Comparison of ENCODE assay signal across 14 mouse cellular contexts in genomic region chr5:131020936-131021335, GRCm38 (mm10).
"Had no signal": no experiment of that assay in that cellular context is flagged by ENCODE, and none has a peak within 500 bp of the region (broad histone marks: within the 10 kb centered on the region; RNA-seq: fewer than 3 reads in every experiment).

No protein-coding gene starts in this region.

- H3K4me1 ChIP-seq: limb, embryonic 15.5 days; liver, embryonic 12.5 days had no signal

- H3K4me2 ChIP-seq: limb, embryonic 15.5 days; liver, embryonic 12.5 days; lung, embryonic 14.5 days; midbrain, embryonic 13.5 days; neural tube, embryonic 15.5 days had no signal

- H3K27ac ChIP-seq: limb, embryonic 15.5 days; liver, embryonic 12.5 days; midbrain, embryonic 13.5 days; neural tube, embryonic 15.5 days had no signal

- H3K36me3 ChIP-seq: limb, embryonic 15.5 days; liver, embryonic 12.5 days; midbrain, embryonic 13.5 days; neural tube, embryonic 15.5 days had no signal

- H3K9me3 ChIP-seq: limb, embryonic 15.5 days; midbrain, embryonic 13.5 days; neural tube, embryonic 15.5 days had no signal

- DNase-seq: kidney, adult 11 months; kidney, postnatal 10 days; kidney, postnatal 4 days; lung, embryonic 14.5 days; lung, postnatal 10 days; lung, postnatal 4 days; right cerebral cortex, adult 18-20 months; right cerebral cortex, postnatal 25 days; thymus, postnatal 4 days had no signal

- ATAC-seq: liver, embryonic 12.5 days; midbrain, embryonic 13.5 days had no signal

- H3K4me3 ChIP-seq: limb, embryonic 15.5 days; liver, embryonic 12.5 days; midbrain, embryonic 13.5 days; myocyte; neural tube, embryonic 15.5 days had no signal

- H3K27me3 ChIP-seq: limb, embryonic 15.5 days; liver, embryonic 12.5 days; neural tube, embryonic 15.5 days had no signal

- H3K9ac ChIP-seq: limb, embryonic 15.5 days; liver, embryonic 12.5 days; lung, embryonic 14.5 days; midbrain, embryonic 13.5 days; neural tube, embryonic 15.5 days had no signal
